Mouse (Mus musculus) frontal cortex, postnatal 25 days (tissue): ENCODE results near the gene Abl2.

ENCODE experiments used
- DNase-seq, 2 experiments: peaks; one replicate each; pipeline ENCODE4 v3.0.0; 2022; ENCODE audit warnings: low spot score in 2 of 2

Abl2 gene

GRCm38 (mm10) chr1:156585512-156585911 is 26.9 kb downstream of the Abl2 start:
- no peak for DNase-seq

GRCm38 (mm10) chr1:156589811-156590305 is 31.3 kb downstream of the Abl2 start:
- no peak for DNase-seq

GRCm38 (mm10) chr1:156590357-156590756 is 31.8 kb downstream of the Abl2 start:
- DNase-seq = no peak

- no peak for DNase-seq
These were observed 34.7 kb downstream of the Abl2 start for GRCm38 (mm10) chr1:156593267-156593666.

- DNase-seq = no peak
These were observed 38.5 kb downstream of the Abl2 start for GRCm38 (mm10) chr1:156597089-156597488.

GRCm38 (mm10) chr1:156602545-156602944 is 44.0 kb downstream of the Abl2 start:
- DNase-seq = no peak

GRCm38 (mm10) chr1:156605094-156605866 is 46.7 kb downstream of the Abl2 start:
- no peak for DNase-seq

GRCm38 (mm10) chr1:156605940-156606339 is 47.4 kb downstream of the Abl2 start:
- no peak for DNase-seq

GRCm38 (mm10) chr1:156608496-156608895 is 49.9 kb downstream of the Abl2 start:
- DNase-seq = no peak

GRCm38 (mm10) chr1:156610257-156610656 is 51.7 kb downstream of the Abl2 start:
- no peak for DNase-seq

GRCm38 (mm10) chr1:156613855-156614530 is 55.4 kb downstream of the Abl2 start:
- peak; percentile 28 to 29 for DNase-seq

GRCm38 (mm10) chr1:156614710-156615109 is 56.1 kb downstream of the Abl2 start:
- DNase-seq = no peak

GRCm38 (mm10) chr1:156615381-156616133 is 57.0 kb downstream of the Abl2 start:
- DNase-seq = no peak

GRCm38 (mm10) chr1:156616989-156617598 is 58.5 kb downstream of the Abl2 start:
- no peak for DNase-seq

GRCm38 (mm10) chr1:156617811-156618210 is 59.2 kb downstream of the Abl2 start:
- DNase-seq = no peak

- no peak for DNase-seq
These were observed 61.8 kb downstream of the Abl2 start for GRCm38 (mm10) chr1:156620292-156620909.

- no peak for DNase-seq
These were observed 62.4 kb downstream of the Abl2 start for GRCm38 (mm10) chr1:156620951-156621350.

- DNase-seq = no peak
These were observed 65.6 kb downstream of the Abl2 start for GRCm38 (mm10) chr1:156624231-156624630.

GRCm38 (mm10) chr1:156626729-156627128 is 68.1 kb downstream of the Abl2 start:
- DNase-seq = no peak

GRCm38 (mm10) chr1:156629984-156630383 is 71.4 kb downstream of the Abl2 start:
- DNase-seq = no peak

GRCm38 (mm10) chr1:156630965-156631364 is 72.4 kb downstream of the Abl2 start:
- DNase-seq = no peak
